Mouse (Mus musculus) C2C12 (cell line): ENCODE data around the gene Pard3b.

Experiments
- CTCF ChIP-seq: IDR thresholded peaks from one replicate; pipeline ENCODE4 v1.5.1; 2011; ENCODE audit not compliant: control insufficient read depth, insufficient read depth, insufficient read length
- FOSL1 ChIP-seq: IDR thresholded peaks from one replicate; pipeline ENCODE4 v1.8.0; 2011; ENCODE audit warnings: mild to moderate bottlenecking, low read length; ENCODE audit not compliant: poor library complexity, insufficient read depth, severe bottlenecking
- MAX ChIP-seq: IDR thresholded peaks from one replicate; pipeline ENCODE4 v1.6.1; 2011; ENCODE audit warnings: mild to moderate bottlenecking, control low read depth
- MYOD1 ChIP-seq: IDR thresholded peaks from one replicate; pipeline ENCODE4 v1.6.1; 2011; ENCODE audit warnings: low read depth; ENCODE audit not compliant: control insufficient read depth, insufficient read length
- USF1 ChIP-seq: IDR thresholded peaks from one replicate; pipeline ENCODE4 v1.6.1; 2011; ENCODE audit warnings: low read depth, mild to moderate bottlenecking, control low read depth, moderate library complexity

DNA sequence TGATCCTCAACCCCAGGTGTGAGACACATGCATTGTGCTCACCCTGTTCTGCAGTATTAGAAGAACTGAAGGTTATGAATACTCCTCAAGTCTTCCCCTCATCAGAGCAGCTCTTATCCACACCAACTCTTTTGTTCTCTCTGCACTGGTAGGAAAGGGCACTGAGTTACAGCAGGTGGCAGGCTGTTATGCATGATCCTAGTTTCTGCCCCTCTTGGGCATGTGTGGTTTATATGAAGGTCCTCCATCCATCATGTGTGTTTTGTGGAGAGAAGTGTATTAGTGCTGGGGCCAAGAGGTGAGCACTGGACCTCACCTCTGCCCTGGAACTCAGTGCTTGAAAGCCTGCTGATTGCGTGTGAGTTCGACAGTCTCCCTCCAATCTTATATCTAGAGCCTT lies 994.3 kb downstream of the Pard3b start:
- TF ChIP-seq CTCF (no peak), MYOD1 (no peak), USF1 (no peak), MAX (no peak), FOSL1 (no peak)
